9 mouse cellular contexts compared by ENCODE assay signal in genomic region chr2:130433152-130433551, GRCm38 (mm10). TPM values are rescaled to one million over a fixed set of nuclear protein-coding genes. Genes with fewer than 3 reads are reported as not detected.
A peak's percentile ranks its signal among the peaks of the same experiment; 100 is the strongest.
DNase-seq lines count a peak whose midpoint lies in the region; ATAC-seq and TF ChIP-seq lines count a peak whose summit lies in the region.
"Had no signal": no experiment of that assay in that cellular context is flagged by ENCODE, and none has a peak within 500 bp of the region (broad histone marks: within the 10 kb centered on the region; RNA-seq: fewer than 3 reads in every experiment).

No protein-coding gene starts in this region.

- no peak overlapping the region for H3K27ac ChIP-seq in forebrain, embryonic 15.5 days (replicated peaks)
- no peak overlapping the region for H3K27ac ChIP-seq in liver, embryonic 14.5 days
- H3K27ac ChIP-seq: stomach, embryonic 15.5 days had no signal

- no peaks in the 10 kb centered on the region for H3K27me3 ChIP-seq in forebrain, embryonic 15.5 days
- H3K27me3 ChIP-seq in liver, embryonic 14.5 days (ENCODE audit: control insufficient read depth, insufficient read depth, low read length), result no peaks in the 10 kb centered on the region
- H3K27me3 ChIP-seq: stomach, embryonic 15.5 days had no signal

- H3K9ac ChIP-seq in forebrain, embryonic 15.5 days (replicated peaks), result no peak overlapping the region
- H3K9ac ChIP-seq in liver, embryonic 14.5 days (replicated peaks), result no peak overlapping the region
- H3K9ac ChIP-seq: stomach, embryonic 15.5 days had no signal

- no peaks in the 10 kb centered on the region for H3K9me3 ChIP-seq in forebrain, embryonic 15.5 days
- H3K9me3 ChIP-seq in liver, embryonic 14.5 days (ENCODE audit: control insufficient read depth, low read length), result no peaks in the 10 kb centered on the region
- H3K9me3 ChIP-seq: stomach, embryonic 15.5 days had no signal

- no peak for TF ChIP-seq EP300 in liver, embryonic 14.5 days (IDR thresholded peaks at IDR 0.05; ENCODE audit: low read depth)

- peak; percentile 76 for TF ChIP-seq CTCF in liver, embryonic 14.5 days (IDR thresholded peaks at IDR 0.05; ENCODE audit: low read depth)

- WGBS in forebrain, embryonic 15.5 days, result 24% methylated on average over 4 of the region's 4 CpGs
- WGBS in liver, embryonic 14.5 days (ENCODE audit: insufficient replicate concordance), result 19% methylated on average over 4 of the region's 4 CpGs

- peak; percentile 41; the same call in 1 of the 2 replicates for ATAC-seq in forebrain, embryonic 15.5 days (replicated peaks)
- peak; percentile 23; the same call in 1 of the 2 replicates for ATAC-seq in liver, embryonic 14.5 days (ENCODE audit: insufficient read depth)
- peak; percentile 60; the same call in 1 of the 2 replicates for ATAC-seq in neutrophil, adult 5-6 weeks (ENCODE audit: extremely low read depth, insufficient number of reproducible peaks, low FRiP score, poor library complexity, severe bottlenecking)

- no peak overlapping the region for H3K4me3 ChIP-seq in forebrain, embryonic 15.5 days
- no peak overlapping the region for H3K4me3 ChIP-seq in liver, embryonic 14.5 days (ENCODE audit: insufficient read depth in 1 of 2, low read depth in 2 of 2, low read length in 2 of 2)
- H3K4me3 ChIP-seq: stomach, embryonic 15.5 days had no signal

- H3K4me2 ChIP-seq in forebrain, embryonic 15.5 days (replicated peaks), result no peak overlapping the region
- no peak overlapping the region for H3K4me2 ChIP-seq in liver, embryonic 14.5 days (ENCODE audit: low read depth)
- H3K4me2 ChIP-seq: stomach, embryonic 15.5 days had no signal

- H3K36me3 ChIP-seq in forebrain, embryonic 15.5 days, result peaks cover 10% of the 10 kb centered on the region
- H3K36me3 ChIP-seq in liver, embryonic 14.5 days (replicated peaks; ENCODE audit: control insufficient read depth, insufficient read depth, low read depth), result peaks cover 8% of the 10 kb centered on the region
- H3K36me3 ChIP-seq: stomach, embryonic 15.5 days had no signal

- intact Hi-C loops in heart, postnatal 36 days (cut with DNase I), result no loop called here

- peaks cover 14% of the 10 kb centered on the region; the same call in 1 of the 2 replicates for H3K4me1 ChIP-seq in forebrain, embryonic 15.5 days
- peaks cover 2 to 3% of the 10 kb centered on the region in 2 experiments; a peak in 1 of 4 replicates for H3K4me1 ChIP-seq in liver, embryonic 14.5 days (replicated peaks; ENCODE audit: control insufficient read depth in 2 of 2, insufficient read depth in 2 of 2, low read length in 1 of 2)
- H3K4me1 ChIP-seq: stomach, embryonic 15.5 days had no signal

- DNase-seq in heart, adult 8-10 months (ENCODE audit: low spot score), result peak; percentile 55
- DNase-seq in heart, postnatal 36 days, result no peak
- peak; percentile 56 to 57 for DNase-seq in B cell, adult 2 months
- peak; percentile 72 for DNase-seq in ZHBTc4 (ENCODE audit: low read depth, low spot score)
- peak in 1 of 3 experiments; percentile 45 for DNase-seq in liver, embryonic 14.5 days (ENCODE audit: low read depth in 3 of 3, low spot score in 3 of 3)
- DNase-seq in ovary, postnatal 36 days (ENCODE audit: low spot score), result no peak

RNA-seq across cellular contexts. Expression of gene Pced1a, which starts 8.7 kb away (rescaled TPM):
- total RNA-seq in heart, adult 8-10 months (2022), result 1 to 10 TPM; 6.1 to 7.2 (median 6.5) TPM
- 1 to 10 TPM; 4.9 to 5.3 TPM for total RNA-seq in heart, postnatal 36 days (2021)
- polyA plus RNA-seq in forebrain, embryonic 15.5 days (2015; fragmentation: Nextera tagmentation; extraction: Ambion mirVana), result 12.4 and 12.8 TPM in 2 replicates
- 5.6 and 6.7 TPM in 2 replicates for polyA plus RNA-seq in liver, embryonic 14.5 days (2012; rRNA removed)
- 2.1 and 3.3 TPM in 2 replicates for polyA plus RNA-seq in liver, embryonic 14.5 days (2014; fragmentation: Nextera tagmentation; extraction: Ambion mirVana)
- 16.9 TPM in 2 replicates for total RNA-seq in neutrophil, adult 5-6 weeks (2017)

RNA-seq across cellular contexts. Expression of gene Vps16, which starts 9.0 kb away (rescaled TPM):
- 10 to 100 TPM; 21.6 to 28.9 (median 24.7) TPM for total RNA-seq in heart, adult 8-10 months (2022)
- total RNA-seq in heart, postnatal 36 days (2021), result 10 to 100 TPM; 25.2 to 30.7 TPM
- 116 and 119 TPM in 2 replicates for polyA plus RNA-seq in forebrain, embryonic 15.5 days (2015; fragmentation: Nextera tagmentation; extraction: Ambion mirVana)
- 34.1 and 38.3 TPM in 2 replicates for polyA plus RNA-seq in liver, embryonic 14.5 days (2012; rRNA removed)
- 26.8 and 31.3 TPM in 2 replicates for polyA plus RNA-seq in liver, embryonic 14.5 days (2014; fragmentation: Nextera tagmentation; extraction: Ambion mirVana)
- total RNA-seq in neutrophil, adult 5-6 weeks (2017), result 208 and 223 TPM in 2 replicates

RNA-seq across cellular contexts. Expression of gene Ptpra, which starts 16.9 kb away (rescaled TPM):
- 10 to 100 TPM; 44.2 to 48.0 (median 46.4) TPM for total RNA-seq in heart, adult 8-10 months (2022)
- 10 to 100 TPM; 48.6 to 49.0 TPM for total RNA-seq in heart, postnatal 36 days (2021)
- 146 and 160 TPM in 2 replicates for polyA plus RNA-seq in forebrain, embryonic 15.5 days (2015; fragmentation: Nextera tagmentation; extraction: Ambion mirVana)
- 14.6 and 19.3 TPM in 2 replicates for polyA plus RNA-seq in liver, embryonic 14.5 days (2012; rRNA removed)
- 29.6 and 33.6 TPM in 2 replicates for polyA plus RNA-seq in liver, embryonic 14.5 days (2014; fragmentation: Nextera tagmentation; extraction: Ambion mirVana)
- 106 and 115 TPM in 2 replicates for total RNA-seq in neutrophil, adult 5-6 weeks (2017)

RNA-seq across cellular contexts. Expression of gene Tmem239, which starts 26.9 kb away (rescaled TPM):
- not detected for total RNA-seq in heart, adult 8-10 months (2022)
- total RNA-seq in heart, postnatal 36 days (2021), result not detected
- not detected in 2 replicates for polyA plus RNA-seq in forebrain, embryonic 15.5 days (2015; fragmentation: Nextera tagmentation; extraction: Ambion mirVana)
- not detected in 2 replicates for polyA plus RNA-seq in liver, embryonic 14.5 days (2012; rRNA removed)
- polyA plus RNA-seq in liver, embryonic 14.5 days (2014; fragmentation: Nextera tagmentation; extraction: Ambion mirVana), result not detected in 2 replicates
- total RNA-seq in neutrophil, adult 5-6 weeks (2017), result not detected in 2 replicates
- polyA plus RNA-seq: stomach, embryonic 15.5 days had no signal

RNA-seq across cellular contexts. Expression of gene 1700020A23Rik, which starts 28.1 kb away (rescaled TPM):
- not detected for total RNA-seq in heart, adult 8-10 months (2022)
- total RNA-seq in heart, postnatal 36 days (2021), result not detected
- polyA plus RNA-seq in forebrain, embryonic 15.5 days (2015; fragmentation: Nextera tagmentation; extraction: Ambion mirVana), result 0.42 and 0.45 TPM in 2 replicates
- polyA plus RNA-seq in liver, embryonic 14.5 days (2012; rRNA removed), result not detected in 2 replicates
- polyA plus RNA-seq in liver, embryonic 14.5 days (2014; fragmentation: Nextera tagmentation; extraction: Ambion mirVana), result not detected in 2 replicates
- total RNA-seq in neutrophil, adult 5-6 weeks (2017), result not detected in 2 replicates
- polyA plus RNA-seq: stomach, embryonic 15.5 days had no signal

Comparison
In these comparisons a context has a peak if more than half of its experiments do, and no peak if none do; other contexts are left out.
1. DNase-seq: peak in heart, adult 8-10 months (single experiment), B cell, adult 2 months (2 of 2) and ZHBTc4 (single experiment); none in heart, postnatal 36 days (0 of 2) and ovary, postnatal 36 days (single experiment).
2. Peak in every context shown above with its lines, with median percentiles within 50 percentile points of each other: ATAC-seq.